Mouse (Mus musculus) heart, adult 11 months (tissue): ENCODE results near the gene Aig1.
A peak's percentile ranks its signal among the peaks of the same experiment; 100 is the strongest.

Experiments
- DNase-seq: peaks from one replicate; pipeline ENCODE4 v3.0.0; 2022

Aig1 gene

GRCm38 (mm10) chr10:13844864-13845263 lies 23.9 kb downstream of the Aig1 start:
- DNase-seq, result no peak

- DNase-seq, result no peak
Measured at GRCm38 (mm10) chr10:13843746-13844145, 25.0 kb downstream of the Aig1 start.

- peak; percentile 92 for DNase-seq
Measured at GRCm38 (mm10) chr10:13842855-13843254, 25.9 kb downstream of the Aig1 start.

- peak; percentile 68 for DNase-seq
Measured at GRCm38 (mm10) chr10:13838511-13839126, 30.2 kb downstream of the Aig1 start.

DNA sequence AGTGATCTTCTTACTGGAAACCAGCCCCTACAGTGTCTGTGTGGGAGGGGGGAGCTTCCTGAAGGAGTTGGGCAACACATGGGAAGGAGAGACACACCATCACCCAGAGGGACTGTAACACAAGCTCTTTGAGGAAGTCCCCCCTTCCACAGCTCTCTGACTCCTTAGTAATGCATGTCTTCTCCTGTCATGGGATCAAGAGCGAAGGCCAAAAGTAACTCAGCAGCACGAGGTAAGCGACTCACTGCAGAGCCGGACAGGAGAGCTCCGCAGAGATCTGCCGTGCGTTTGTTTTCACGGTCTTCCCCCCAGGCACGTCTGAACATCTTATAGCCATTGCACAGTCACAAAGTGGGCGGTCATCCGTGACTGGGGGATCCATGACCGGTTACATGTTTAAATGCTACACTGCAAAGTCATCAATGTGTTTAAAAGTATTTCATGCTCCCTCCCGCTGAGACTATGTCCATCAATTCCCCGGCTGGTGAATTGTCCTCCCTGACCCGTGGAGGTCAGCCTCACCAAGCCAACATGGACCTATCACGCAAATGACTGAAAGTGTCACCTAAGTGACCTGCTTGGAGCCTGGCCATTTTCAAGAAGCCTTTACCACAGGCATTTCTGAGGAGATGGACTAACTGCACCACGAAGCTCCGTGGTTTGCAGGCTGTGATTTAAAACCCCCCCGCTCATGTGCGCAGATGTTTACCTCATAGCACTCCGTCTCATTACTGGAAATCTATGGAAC lies 30.9 kb downstream of the Aig1 start:
- DNase-seq, result peak; percentile 90

DNA sequence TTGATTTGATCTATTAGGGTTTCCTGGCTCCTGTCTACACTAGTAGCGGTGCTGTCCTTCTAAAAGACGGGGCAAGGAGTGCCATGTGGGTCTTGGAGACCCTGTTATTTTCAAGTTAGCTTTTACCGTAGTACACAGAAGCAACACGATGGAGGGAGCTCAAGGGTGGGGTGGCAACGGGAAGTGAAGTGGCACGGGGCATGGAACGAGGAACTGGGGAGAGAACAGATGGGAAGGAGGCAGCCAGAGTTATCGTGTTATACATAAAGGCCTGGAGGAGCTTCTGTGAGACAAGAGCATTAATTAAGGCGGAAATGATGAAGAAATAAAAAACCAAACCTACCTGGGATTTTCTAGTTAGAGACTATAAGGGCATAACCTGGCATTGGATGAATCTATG lies 31.8 kb downstream of the Aig1 start:
- no peak for DNase-seq

- DNase-seq, result no peak
Measured at GRCm38 (mm10) chr10:13835737-13836475, 32.9 kb downstream of the Aig1 start.

DNA sequence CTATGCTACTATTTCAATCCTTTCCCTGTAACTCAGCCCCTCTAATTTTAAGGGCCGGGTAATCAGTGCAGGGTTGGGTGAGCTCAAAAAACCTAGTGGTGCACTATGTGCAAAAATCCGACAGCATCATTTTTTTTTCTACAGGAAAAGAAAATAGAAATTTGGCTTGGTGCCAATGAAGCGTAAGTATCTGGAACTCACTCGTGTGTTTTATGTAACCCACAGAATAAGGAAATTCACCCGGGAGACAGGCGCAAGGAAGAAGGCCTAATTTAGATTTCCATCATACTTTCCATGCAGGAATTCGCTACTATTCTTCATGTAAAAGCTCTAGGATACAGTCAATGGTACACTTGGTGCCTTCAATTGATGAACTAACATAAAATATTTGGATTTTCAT lies 34.7 kb downstream of the Aig1 start:
- DNase-seq, result peak; percentile 68

- DNase-seq, result peak; percentile 86
Measured at GRCm38 (mm10) chr10:13833066-13833566, 35.7 kb downstream of the Aig1 start.

DNA sequence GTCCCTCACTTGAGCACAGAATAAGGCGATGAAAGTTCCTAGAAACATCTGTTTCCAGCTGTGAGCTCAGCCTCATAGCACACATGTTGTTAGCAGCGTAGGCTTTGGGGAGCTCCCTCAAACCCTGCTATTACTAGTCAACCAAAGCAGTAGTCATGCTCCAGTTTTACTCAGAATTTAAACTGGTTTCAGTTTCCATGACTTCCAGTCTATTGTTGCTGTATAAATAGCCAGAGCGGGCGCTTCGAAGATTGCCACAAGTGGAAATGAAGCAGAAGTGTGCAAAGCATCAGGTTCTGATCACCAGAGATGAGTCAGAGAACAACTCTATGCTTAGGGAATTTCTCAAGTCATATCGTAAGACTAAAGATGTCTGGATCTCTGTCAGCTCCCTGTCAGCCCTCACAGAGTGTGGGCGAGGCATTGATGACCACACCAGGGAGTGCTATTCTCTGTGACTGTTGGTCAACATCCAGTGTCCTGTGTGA lies 36.2 kb downstream of the Aig1 start:
- peak; percentile 97 for DNase-seq

GRCm38 (mm10) chr10:13827150-13827549 lies 41.6 kb downstream of the Aig1 start:
- DNase-seq, result peak; percentile 56

GRCm38 (mm10) chr10:13813591-13813990 lies 55.2 kb downstream of the Aig1 start:
- peak; percentile 67 for DNase-seq

- DNase-seq, result peak; percentile 95
Measured at GRCm38 (mm10) chr10:13808291-13808690, 60.5 kb downstream of the Aig1 start.

DNA sequence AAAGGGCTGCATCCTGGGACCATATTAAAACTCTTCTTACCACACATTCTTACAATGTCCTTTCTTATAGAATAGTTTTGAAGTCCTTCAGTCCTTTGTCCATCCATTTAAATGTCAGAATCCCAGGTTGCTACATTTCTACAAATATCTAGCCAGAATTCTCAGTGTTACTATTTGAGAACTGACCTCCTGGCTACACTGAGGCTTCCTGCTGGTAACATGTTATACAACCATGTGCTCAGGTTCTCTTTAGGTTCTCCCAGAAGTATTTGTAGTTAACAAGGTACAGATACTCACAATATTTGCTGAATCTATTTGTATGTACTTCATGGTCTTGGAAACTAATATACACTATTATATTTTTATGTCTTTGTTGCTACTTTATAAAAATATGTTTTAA lies 62.0 kb downstream of the Aig1 start:
- no peak for DNase-seq

- no peak for DNase-seq
Measured at GRCm38 (mm10) chr10:13801296-13801695, 67.5 kb downstream of the Aig1 start.

DNA sequence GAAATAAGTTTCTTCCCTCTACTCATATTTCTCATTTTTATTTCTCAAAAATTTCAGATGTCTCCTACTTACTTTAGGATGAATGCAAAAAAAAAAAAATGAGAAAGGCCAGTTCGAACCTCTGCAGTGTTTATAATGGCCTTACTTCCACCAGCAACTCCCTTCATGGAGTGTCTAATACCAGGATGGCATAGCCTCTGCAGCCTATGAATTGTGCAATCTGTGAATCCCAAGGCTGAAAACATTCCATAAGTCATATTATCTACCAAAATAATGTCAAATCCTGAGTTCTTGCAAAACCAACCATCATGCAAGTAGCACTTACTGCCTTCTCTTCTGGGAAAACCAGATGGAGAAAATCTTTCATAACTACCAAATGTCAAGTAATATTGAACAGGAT lies 75.3 kb downstream of the Aig1 start:
- no peak for DNase-seq

DNA sequence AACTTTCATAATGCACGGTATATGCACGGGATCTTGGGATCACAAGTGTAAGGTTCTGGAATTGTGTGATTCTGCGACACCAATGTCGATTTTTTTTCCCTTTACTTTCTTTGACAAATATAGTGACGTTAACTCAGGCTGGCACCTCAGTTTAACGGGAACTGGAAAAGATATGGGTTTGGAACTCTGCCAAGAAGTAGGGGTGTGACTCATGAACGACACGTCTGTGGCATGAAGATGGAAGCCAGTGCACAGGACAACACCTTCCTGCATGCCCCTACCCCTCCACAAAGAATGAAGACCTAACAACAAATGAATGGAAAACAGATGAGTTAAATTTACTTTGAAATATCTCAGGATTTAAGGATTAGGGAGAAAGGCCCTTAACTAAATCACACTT lies 76.0 kb downstream of the Aig1 start:
- no peak for DNase-seq

DNA sequence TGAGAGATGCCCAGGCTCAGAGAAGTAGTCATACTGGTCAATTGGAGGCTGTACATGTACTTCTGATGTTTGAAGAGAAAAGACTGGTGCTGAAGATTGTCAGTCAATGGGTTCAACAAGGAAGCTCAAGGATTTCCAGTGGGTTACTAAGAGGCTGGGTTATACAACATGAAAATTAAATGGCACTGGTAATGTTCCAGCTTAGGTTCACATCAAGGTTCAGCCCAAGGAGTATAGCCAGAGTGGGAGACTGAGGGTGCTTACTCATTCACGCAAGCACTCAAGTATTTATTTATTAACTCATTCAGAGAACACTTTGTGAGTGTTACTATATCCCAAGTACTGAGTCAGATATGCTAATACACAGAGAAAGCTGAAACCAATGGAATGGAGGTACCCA lies 79.2 kb downstream of the Aig1 start:
- no peak for DNase-seq

DNA sequence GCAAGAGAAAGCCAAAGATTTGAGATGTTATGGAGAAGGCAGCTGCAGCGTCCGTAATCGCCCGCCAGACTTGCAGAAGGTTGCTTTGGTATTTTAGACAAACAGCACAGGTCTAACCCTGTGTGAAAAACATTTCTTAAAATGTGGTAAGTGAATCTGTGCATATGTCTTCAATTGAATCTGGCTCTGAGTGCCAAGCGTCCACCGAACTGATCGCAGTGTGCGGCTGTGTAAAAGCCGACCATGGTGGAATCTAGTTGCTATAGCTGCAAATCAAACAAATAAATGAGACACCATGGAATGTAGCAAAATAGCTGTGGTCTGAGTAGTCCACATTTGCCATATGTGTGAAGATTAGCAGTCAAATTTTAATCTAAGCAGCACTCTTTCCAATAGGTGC lies 80.7 kb downstream of the Aig1 start:
- no peak for DNase-seq

DNA sequence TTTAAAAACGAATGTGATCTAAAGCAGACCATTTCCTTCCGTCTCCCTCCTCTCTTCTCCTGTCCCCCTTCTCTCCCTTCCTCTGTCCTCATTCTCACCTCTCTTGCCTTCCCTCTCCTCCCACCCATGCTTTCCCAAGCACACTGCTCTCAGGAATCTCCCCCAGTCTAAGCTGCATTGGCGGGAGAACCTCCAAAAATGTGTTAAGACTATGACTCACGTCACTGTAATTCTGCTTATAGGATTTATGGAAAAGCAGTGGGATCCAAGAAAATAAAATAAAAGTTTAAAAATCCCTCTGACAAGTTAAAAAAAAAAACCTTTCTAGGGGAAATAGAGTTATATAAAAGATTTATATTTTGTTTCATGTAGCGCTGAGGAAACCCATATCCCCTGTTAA lies 86.0 kb downstream of the Aig1 start:
- no peak for DNase-seq

GRCm38 (mm10) chr10:13782235-13782757 lies 86.5 kb downstream of the Aig1 start:
- no peak for DNase-seq

- DNase-seq, result no peak
Measured at GRCm38 (mm10) chr10:13776014-13776413, 92.8 kb downstream of the Aig1 start.

- DNase-seq, result no peak
Measured at GRCm38 (mm10) chr10:13775411-13775810, 93.4 kb downstream of the Aig1 start.
